Mouse (Mus musculus): Measurements from ENCODE around the gene Fam83e.

GRCm38 (mm10) chr7:45747450-45747849 is 26.4 kb downstream of the Fam83e start:
- TF ChIP-seq POLR2A (IDR thresholded peaks at IDR 0.05; ENCODE audit: extremely low read depth, insufficient read depth, low read length) (no peak), CTCF (IDR thresholded peaks at IDR 0.05; ENCODE audit: low read depth, low read length) (no peak)
